Mouse (Mus musculus) hindbrain, embryonic 14.5 days (tissue): ENCODE data around the gene Tll2. TPM values are rescaled to one million over a fixed set of nuclear protein-coding genes. Genes with fewer than 3 reads are reported as not detected.

Experiments
- ATAC-seq: fragments of 200-750 bp; cut with Nextera tagmentation; 2 replicates; pipeline ENCODE4 v1.8.0; 2017; ENCODE audit warnings: moderate number of reproducible peaks, mild to moderate bottlenecking, moderate TSS enrichment, moderate library complexity; ENCODE audit not compliant: low FRiP score
- DNase-seq: peaks from one replicate; pipeline ENCODE4 v3.0.0-alpha.2; 2015; ENCODE audit warnings: low spot score
- H3K27ac ChIP-seq: fragments of 300-500 bp; sonication (generic); 2 replicates; pipeline ENCODE4 v1.5.1; 2014; ENCODE audit warnings: mild to moderate bottlenecking, moderate library complexity
- H3K27me3 ChIP-seq: fragments of 300-500 bp; sonication (generic); 2 replicates; pipeline ENCODE4 v1.6.1; 2014; ENCODE audit warnings: mild to moderate bottlenecking, low read length, mixed read lengths; ENCODE audit not compliant: control insufficient read depth, insufficient read depth
- H3K36me3 ChIP-seq: fragments of 300-500 bp; sonication (generic); replicated peaks from 2 replicates; pipeline ENCODE4 v1.6.1; 2014; ENCODE audit not compliant: control insufficient read depth, insufficient read depth
- H3K4me1 ChIP-seq: fragments of 300-500 bp; sonication (generic); replicated peaks from 2 replicates; pipeline ENCODE4 v1.6.1; 2014; ENCODE audit warnings: antibody characterized with exemption, low read length, mixed read lengths; ENCODE audit not compliant: control insufficient read depth, insufficient read depth
- H3K4me2 ChIP-seq: fragments of 300-500 bp; sonication (generic); replicated peaks from 2 replicates; pipeline ENCODE4 v1.6.1; 2014; ENCODE audit warnings: mild to moderate bottlenecking, moderate library complexity
- H3K4me3 ChIP-seq: fragments of 300-500 bp; sonication (generic); replicated peaks from 2 replicates; pipeline ENCODE4 v1.5.1; 2014; ENCODE audit warnings: mild to moderate bottlenecking, low read length
- H3K9ac ChIP-seq: fragments of 300-500 bp; sonication (generic); 2 replicates; pipeline ENCODE4 v1.6.1; 2014
- H3K9me3 ChIP-seq: fragments of 300-500 bp; sonication (generic); 2 replicates; pipeline ENCODE4 v1.6.1; 2016; ENCODE audit warnings: low read length; ENCODE audit not compliant: control insufficient read depth
- WGBS: fragments of 180-500 bp; shearing (Covaris S2); extraction: QIAGEN DNeasy Blood & Tissue Kit; methylation state at CpG from one replicate; pipeline ENCODE4 v1.1.7; 2014; 5-methylcytosine and 5-hydroxymethylcytosine counted together
- polyA plus RNA-seq: library from polyadenylated mRNA; unstranded; fragments of >200 nt; fragmentation: Nextera tagmentation; extraction: Ambion mirVana; gene quantifications from 2 replicates; pipeline ENCODE4 v1.2.1, GENCODE M21; 2014

Gene Tll2
- polyA plus RNA-seq, 1 experiment from 2014 or later = 0.59 TPM

DNA sequence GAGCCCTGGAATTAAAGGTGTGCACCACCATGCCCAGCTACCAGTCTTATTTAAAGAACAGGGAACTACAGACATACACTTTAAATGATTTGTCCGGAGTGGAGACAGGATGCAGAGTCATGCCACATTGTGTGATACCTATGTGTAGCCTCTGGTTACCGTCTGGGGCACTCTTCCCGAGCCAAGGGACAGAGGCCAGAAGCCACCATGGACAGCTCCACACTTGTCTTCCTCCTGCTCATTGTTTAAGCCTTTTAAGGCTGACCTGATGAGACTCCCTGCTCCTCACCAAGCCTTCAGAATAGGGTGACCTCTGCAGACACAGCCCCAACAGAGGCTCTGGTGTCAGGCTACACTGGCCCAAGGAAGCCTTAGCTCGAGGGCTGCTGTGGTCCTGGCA is 67.0 kb downstream of the Tll2 start:
- no peaks in the 10 kb centered on the region for H3K4me1 ChIP-seq
- no peaks in the 10 kb centered on the region for H3K9me3 ChIP-seq
- ATAC-seq (no peak), DNase-seq (no peak)
- H3K27ac ChIP-seq = no peak overlapping the region
- no peak overlapping the region for H3K4me2 ChIP-seq
- 72% methylated on average over 4 of the region's 4 CpGs for WGBS
- no peak overlapping the region for H3K4me3 ChIP-seq
- H3K9ac ChIP-seq = no peak overlapping the region
- H3K27me3 ChIP-seq = no peaks in the 10 kb centered on the region
- H3K36me3 ChIP-seq = no peaks in the 10 kb centered on the region

DNA sequence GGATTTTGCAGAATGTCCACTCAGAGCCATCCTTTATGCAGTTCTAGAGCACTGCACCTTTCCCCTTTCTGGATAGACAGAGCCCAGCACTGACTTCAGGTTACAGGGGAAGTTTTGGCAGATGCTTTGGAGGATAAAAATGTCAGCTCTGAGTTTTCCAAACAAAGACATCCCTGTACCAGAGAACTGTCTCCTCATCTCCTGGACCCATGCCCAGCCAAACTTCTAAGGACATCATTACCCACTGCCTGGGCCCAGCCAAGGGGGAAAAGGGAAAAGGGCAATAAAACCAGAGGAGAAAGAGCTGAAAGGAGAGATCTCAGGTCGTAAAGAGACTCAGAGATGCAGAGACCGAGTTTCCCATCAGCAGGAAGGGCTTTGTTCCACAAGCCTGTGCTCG is 83.6 kb downstream of the Tll2 start:
- no peak overlapping the region for H3K4me3 ChIP-seq
- no peaks in the 10 kb centered on the region for H3K9me3 ChIP-seq
- H3K9ac ChIP-seq = no peak overlapping the region
- no peak overlapping the region for H3K27ac ChIP-seq
- H3K4me2 ChIP-seq = no peak overlapping the region
- 0 out of 2 replicates have a peak, but pooled peaks cover 4% of the 10 kb centered on the region for H3K4me1 ChIP-seq
- DNase-seq = no peak
- no peaks in the 10 kb centered on the region for H3K36me3 ChIP-seq
- WGBS = 33% methylated on average over 3 of the region's 3 CpGs
- ATAC-seq = no peak
- no peaks in the 10 kb centered on the region for H3K27me3 ChIP-seq

DNA sequence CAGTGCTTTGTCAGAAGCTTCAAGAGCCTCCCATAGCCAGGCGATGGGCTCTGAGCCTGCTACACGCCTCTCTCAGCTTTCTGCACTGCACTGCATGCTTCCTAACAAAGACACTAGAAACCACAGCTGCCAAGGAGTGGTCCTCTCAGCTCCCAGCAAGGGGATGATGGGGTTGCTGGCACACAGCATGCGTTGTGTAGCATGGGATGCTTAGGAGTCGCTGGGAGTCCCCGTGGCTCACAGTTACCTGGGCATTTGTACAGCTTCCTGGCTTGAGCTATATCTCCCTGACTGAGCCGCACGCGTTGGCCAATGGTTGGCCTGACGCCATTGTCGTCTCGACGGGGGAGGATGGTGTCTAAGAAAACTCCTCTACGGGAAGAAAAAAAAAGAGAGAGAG is 86.7 kb downstream of the Tll2 start:
- H3K4me1 ChIP-seq = peaks cover 6% of the 10 kb centered on the region; the same call in 1 of the 2 replicates
- H3K4me3 ChIP-seq = no peak overlapping the region
- DNase-seq (no peak), ATAC-seq (no peak)
- 86% methylated on average over 13 of the region's 13 CpGs for WGBS
- H3K27me3 ChIP-seq = no peaks in the 10 kb centered on the region
- no peak overlapping the region for H3K4me2 ChIP-seq
- no peaks in the 10 kb centered on the region for H3K9me3 ChIP-seq
- H3K9ac ChIP-seq = no peak overlapping the region
- H3K27ac ChIP-seq = no peak overlapping the region
- H3K36me3 ChIP-seq = no peaks in the 10 kb centered on the region

DNA sequence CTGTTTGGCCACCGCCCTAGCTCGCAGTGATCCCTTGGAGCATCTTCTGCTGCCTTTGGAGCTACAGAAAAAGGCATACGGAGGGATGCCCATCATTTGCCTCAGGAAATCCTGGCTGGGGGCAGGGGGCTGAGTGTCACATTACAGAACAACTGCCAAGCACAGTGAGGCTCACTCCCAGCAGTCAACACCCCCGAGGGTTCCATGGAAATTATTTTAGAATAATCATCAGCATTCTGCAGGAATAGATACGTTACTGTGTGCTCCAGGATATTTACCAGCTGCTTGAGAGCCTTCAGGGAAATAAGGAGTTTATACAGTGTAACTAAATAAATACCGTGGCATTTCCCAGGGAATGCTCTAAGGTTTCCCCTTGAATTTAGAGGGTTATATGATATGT is 88.3 kb downstream of the Tll2 start:
- no peak for ATAC-seq
- Histone ChIP-seq H3K4me2 (no peak overlapping the region), H3K4me3 (no peak overlapping the region), H3K9ac (no peak overlapping the region), H3K4me1 (peaks cover 14% of the 10 kb centered on the region; the same call in 1 of the 2 replicates), H3K36me3 (no peaks in the 10 kb centered on the region), H3K27ac (no peak overlapping the region), H3K9me3 (no peaks in the 10 kb centered on the region), H3K27me3 (no peaks in the 10 kb centered on the region)
- DNase-seq = no peak
- WGBS = 48% methylated on average over 6 of the region's 6 CpGs

DNA sequence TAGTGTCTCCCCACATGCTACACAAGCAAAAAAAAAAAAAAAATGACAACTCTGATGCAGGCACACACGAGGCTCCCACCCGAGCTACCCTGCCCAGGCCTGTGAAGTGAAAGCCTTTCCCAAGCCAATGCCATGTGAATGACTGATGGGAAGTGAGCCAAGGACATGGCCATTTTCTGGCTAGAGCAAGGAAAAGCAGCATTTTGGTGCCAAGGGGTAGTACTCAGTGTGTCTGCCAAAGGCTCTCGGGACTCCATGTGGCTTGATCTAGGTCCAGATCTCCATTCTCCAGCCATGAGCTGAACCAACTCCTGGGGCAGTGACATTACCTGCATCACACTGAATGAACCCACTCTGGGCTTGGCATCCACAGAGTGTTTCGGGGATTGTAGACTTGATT is 89.3 kb downstream of the Tll2 start:
- 69% methylated on average over 4 of the region's 4 CpGs for WGBS
- DNase-seq = no peak
- no peak for ATAC-seq

DNA sequence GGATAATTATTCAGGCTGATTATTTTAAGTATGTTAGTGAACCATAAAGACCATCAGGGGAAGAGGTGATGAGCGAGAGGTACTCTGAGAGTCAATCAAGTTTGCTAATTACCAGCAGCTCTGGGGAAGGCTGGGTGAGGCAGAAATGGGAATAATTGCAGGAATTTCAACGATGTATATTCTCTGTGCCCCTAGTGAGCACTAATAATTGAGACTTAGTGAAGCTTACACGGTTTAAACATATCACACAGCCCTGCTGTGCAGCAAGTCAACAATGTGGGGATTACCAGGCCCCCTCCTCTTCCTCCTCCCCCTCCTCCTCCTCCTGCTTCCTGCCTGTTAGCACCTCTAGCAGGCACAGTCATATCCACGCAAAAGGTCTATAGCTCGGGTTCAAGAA is 92.0 kb downstream of the Tll2 start:
- peaks cover 28% of the 10 kb centered on the region for H3K4me1 ChIP-seq
- H3K4me2 ChIP-seq = no peak overlapping the region
- no peak overlapping the region for H3K27ac ChIP-seq
- ATAC-seq (peak; percentile 69; the same call in 1 of the 2 replicates), DNase-seq (no peak)
- H3K4me3 ChIP-seq = no peak overlapping the region
- no peaks in the 10 kb centered on the region for H3K27me3 ChIP-seq
- H3K36me3 ChIP-seq = no peaks in the 10 kb centered on the region
- H3K9me3 ChIP-seq = no peaks in the 10 kb centered on the region
- no peak overlapping the region for H3K9ac ChIP-seq
- WGBS = 21% methylated on average over 5 of the region's 5 CpGs

More for the DNA sequence above, 89.3 kb downstream of the Tll2 start:
- Histone ChIP-seq H3K9me3 (no peaks in the 10 kb centered on the region), H3K9ac (no peak overlapping the region), H3K27me3 (no peaks in the 10 kb centered on the region), H3K4me2 (no peak overlapping the region), H3K27ac (no peak overlapping the region), H3K4me1 (peaks cover 19% of the 10 kb centered on the region), H3K36me3 (no peaks in the 10 kb centered on the region), H3K4me3 (no peak overlapping the region)

DNA sequence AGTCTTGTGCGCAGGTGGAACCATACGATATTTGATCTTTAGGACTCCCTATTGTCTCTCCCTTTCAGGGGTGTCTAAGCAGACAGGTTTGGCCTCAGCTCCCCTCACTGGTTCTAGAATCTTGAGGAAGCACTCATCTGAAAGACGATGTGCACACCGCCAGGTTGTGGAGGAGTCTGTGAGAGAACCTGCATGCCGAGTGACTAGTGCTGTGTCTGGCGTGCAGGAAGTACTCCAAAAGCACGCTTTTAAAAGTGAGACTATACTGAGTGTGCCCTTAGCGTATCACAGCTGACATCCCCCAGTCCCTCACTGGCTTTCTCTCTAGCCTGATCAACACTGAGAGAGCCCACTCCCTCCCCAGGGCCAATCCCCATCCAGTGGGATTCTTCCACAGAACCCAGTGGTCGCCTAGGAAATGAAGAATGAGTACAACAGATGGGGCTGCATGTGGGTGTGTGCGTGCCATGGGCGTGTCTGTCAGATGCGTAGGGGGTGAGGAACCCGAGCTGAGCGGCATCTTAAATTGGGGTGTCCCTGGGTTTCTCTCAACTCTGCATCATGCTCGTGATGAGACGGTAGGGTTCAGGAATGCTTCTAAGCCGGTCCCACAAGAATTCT is 92.6 kb downstream of the Tll2 start:
- H3K4me1 ChIP-seq = peaks cover 29% of the 10 kb centered on the region
- no peak overlapping the region for H3K27ac ChIP-seq
- H3K9me3 ChIP-seq = no peaks in the 10 kb centered on the region
- 37% methylated on average over 17 of the region's 17 CpGs for WGBS
- no peak overlapping the region for H3K9ac ChIP-seq
- DNase-seq (no peak), ATAC-seq (peak; percentile 49; the same call in 1 of the 2 replicates)
- no peak overlapping the region for H3K4me2 ChIP-seq
- H3K36me3 ChIP-seq = no peaks in the 10 kb centered on the region
- H3K27me3 ChIP-seq = no peaks in the 10 kb centered on the region
- H3K4me3 ChIP-seq = no peak overlapping the region

DNA sequence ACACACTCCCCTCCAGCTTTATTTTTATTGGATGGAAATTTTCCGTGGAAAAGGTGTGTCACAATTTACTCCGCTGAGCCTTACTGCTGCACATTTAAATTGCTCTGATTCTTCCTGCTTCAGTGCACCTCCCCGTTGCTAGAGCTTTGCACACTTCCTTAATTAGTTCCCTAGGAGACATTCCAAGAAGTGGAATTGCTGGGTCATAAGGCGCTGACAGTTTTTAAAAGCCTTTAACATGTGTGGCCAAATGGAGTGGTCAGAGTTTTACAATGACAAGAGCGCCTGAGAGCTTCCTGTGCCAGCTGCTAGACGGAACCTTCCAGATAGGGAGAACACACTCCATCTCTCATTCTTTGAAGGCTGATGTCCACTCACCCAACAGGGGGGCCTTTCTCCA is 94.0 kb downstream of the Tll2 start:
- H3K27ac ChIP-seq = no peak overlapping the region
- no peaks in the 10 kb centered on the region for H3K9me3 ChIP-seq
- 26% methylated on average over 6 of the region's 6 CpGs for WGBS
- no peak overlapping the region for H3K4me2 ChIP-seq
- DNase-seq = no peak
- no peaks in the 10 kb centered on the region for H3K36me3 ChIP-seq
- no peak overlapping the region for H3K4me3 ChIP-seq
- H3K27me3 ChIP-seq = no peaks in the 10 kb centered on the region
- peaks cover 30% of the 10 kb centered on the region for H3K4me1 ChIP-seq
- no peak for ATAC-seq
- H3K9ac ChIP-seq = no peak overlapping the region

DNA sequence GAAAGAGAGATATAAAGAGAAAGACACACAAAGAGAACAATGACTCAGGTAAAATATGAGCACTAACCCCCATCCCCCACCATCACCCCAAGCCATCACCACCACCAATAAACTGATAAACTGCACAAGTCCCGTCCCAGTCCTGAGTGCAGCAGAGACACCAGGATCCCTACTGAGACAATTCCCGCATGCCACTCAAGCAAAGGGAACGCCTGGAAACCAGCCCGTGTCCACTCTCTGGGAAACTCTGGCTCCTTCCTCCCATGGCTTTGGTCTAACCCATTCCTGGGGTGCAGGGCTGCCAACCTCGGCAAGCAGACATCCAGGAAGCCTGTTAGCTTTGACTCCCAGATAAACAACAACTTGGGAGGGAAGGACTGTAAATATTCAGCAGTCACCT is 96.6 kb downstream of the Tll2 start:
- Histone ChIP-seq H3K4me1 (peaks cover 29% of the 10 kb centered on the region), H3K36me3 (no peaks in the 10 kb centered on the region), H3K4me3 (no peak overlapping the region), H3K4me2 (no peak overlapping the region), H3K27ac (no peak overlapping the region), H3K9ac (no peak overlapping the region), H3K9me3 (no peaks in the 10 kb centered on the region), H3K27me3 (peaks cover 4% of the 10 kb centered on the region; the same call in 1 of the 2 replicates)
- 30% methylated on average over 5 of the region's 5 CpGs for WGBS
- DNase-seq (no peak), ATAC-seq (no peak)

DNA sequence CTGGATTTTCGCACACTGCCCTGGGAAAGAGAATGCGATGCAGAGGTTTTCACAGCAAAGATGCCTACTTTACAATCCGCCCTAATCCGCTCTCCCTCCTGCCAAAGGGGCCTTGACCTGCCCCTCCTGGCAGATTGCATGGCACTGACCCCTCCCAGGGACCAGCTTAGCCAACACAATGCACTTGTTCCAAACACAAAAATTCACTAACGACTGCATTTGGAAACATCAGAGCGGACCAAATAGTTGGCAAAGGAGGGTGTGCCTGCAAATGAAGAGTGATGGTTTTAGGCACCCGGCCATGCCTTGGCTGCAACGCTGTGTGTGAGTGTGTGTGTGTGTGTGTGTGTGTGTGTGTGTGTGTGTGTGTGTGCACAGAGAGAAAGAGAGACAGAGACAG is 97.1 kb downstream of the Tll2 start:
- Histone ChIP-seq H3K9ac (no peak overlapping the region), H3K4me1 (peaks cover 24% of the 10 kb centered on the region), H3K27ac (no peak overlapping the region), H3K27me3 (peaks cover 5% of the 10 kb centered on the region; the same call in 1 of the 2 replicates), H3K4me3 (no peak overlapping the region), H3K36me3 (no peaks in the 10 kb centered on the region), H3K4me2 (no peak overlapping the region), H3K9me3 (no peaks in the 10 kb centered on the region)
- DNase-seq = peak; percentile 58
- ATAC-seq = peak; percentile 46; the same call in 1 of the 2 replicates
- 22% methylated on average over 8 of the region's 8 CpGs for WGBS
